Mouse (Mus musculus) midbrain, embryonic 11.5 days (tissue): ENCODE data around the gene Lztr1. TPM values are rescaled to one million over a fixed set of nuclear protein-coding genes. Genes with fewer than 3 reads are reported as not detected.
A peak's percentile ranks its signal among the peaks of the same experiment; 100 is the strongest.

Source experiments
- ATAC-seq: fragments of 200-750 bp; cut with Nextera tagmentation; 2 replicates; pipeline ENCODE4 v1.8.0; 2017; ENCODE audit warnings: moderate TSS enrichment, moderate library complexity; ENCODE audit not compliant: low FRiP score
- DNase-seq: peaks from one replicate; pipeline ENCODE4 v3.0.0; 2015; ENCODE audit warnings: low spot score; ENCODE audit errors: missing footprints
- H3K27ac ChIP-seq: fragments of 300-500 bp; sonication (generic); 2 replicates; pipeline ENCODE4 v1.5.1; 2014; ENCODE audit warnings: low read depth, low read length
- H3K27me3 ChIP-seq: fragments of 300-500 bp; sonication (generic); 2 replicates; pipeline ENCODE4 v1.6.1; 2014; ENCODE audit warnings: mild to moderate bottlenecking, low read length, moderate library complexity, mixed read lengths; ENCODE audit not compliant: control insufficient read depth, insufficient read depth
- H3K36me3 ChIP-seq: fragments of 300-500 bp; sonication (generic); 2 replicates; pipeline ENCODE4 v1.6.1; 2014; ENCODE audit warnings: mild to moderate bottlenecking, low read length, moderate library complexity, mixed read lengths; ENCODE audit not compliant: control insufficient read depth, insufficient read depth
- H3K4me1 ChIP-seq: fragments of 300-500 bp; sonication (generic); 2 replicates; pipeline ENCODE4 v1.6.1; 2014; ENCODE audit warnings: low read length; ENCODE audit not compliant: control insufficient read depth, insufficient read depth
- H3K4me2 ChIP-seq: fragments of 300-500 bp; sonication (generic); 2 replicates; pipeline ENCODE4 v1.6.1; 2014; ENCODE audit warnings: mild to moderate bottlenecking, moderate library complexity
- H3K4me3 ChIP-seq: fragments of 300-500 bp; sonication (generic); 2 replicates; pipeline ENCODE4 v1.5.1; 2014; ENCODE audit warnings: low read depth, low read length
- H3K9ac ChIP-seq: fragments of 300-500 bp; sonication (generic); 2 replicates; pipeline ENCODE4 v1.6.1; 2014; ENCODE audit warnings: low read length
- H3K9me3 ChIP-seq: fragments of 300-500 bp; sonication (generic); 2 replicates; pipeline ENCODE4 v1.6.1; 2016; ENCODE audit warnings: low read length; ENCODE audit not compliant: control insufficient read depth
- WGBS: fragments of 180-500 bp; shearing (Covaris S2); extraction: QIAGEN DNeasy Blood & Tissue Kit; methylation state at CpG from one replicate; pipeline ENCODE4 v1.1.7; 2014; 5-methylcytosine and 5-hydroxymethylcytosine counted together
- polyA plus RNA-seq: library from polyadenylated mRNA; unstranded; fragments of >200 nt; fragmentation: Nextera tagmentation; extraction: Ambion mirVana; gene quantifications from 2 replicates; pipeline ENCODE4 v1.2.1, GENCODE M21; 2014

The Lztr1 gene
- polyA plus RNA-seq, 1 experiment from 2014 or later: 70.5 TPM

DNA sequence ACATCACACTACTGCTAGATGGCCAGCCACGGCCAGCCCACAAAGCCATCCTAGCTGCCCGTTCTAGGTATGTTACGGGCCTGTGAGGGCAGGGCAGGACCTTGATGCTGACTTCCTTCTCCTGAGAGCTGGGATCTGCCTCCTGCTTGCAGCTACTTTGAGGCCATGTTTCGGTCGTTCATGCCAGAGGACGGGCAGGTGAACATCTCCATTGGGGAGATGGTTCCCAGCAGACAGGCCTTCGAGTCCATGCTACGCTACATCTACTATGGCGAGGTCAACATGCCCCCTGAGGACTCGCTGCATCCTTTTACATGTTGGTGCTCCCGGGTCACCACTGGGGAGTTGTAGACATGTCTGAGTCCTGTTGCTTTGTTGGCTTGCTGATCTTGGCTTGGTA lies 15.7 kb downstream of the Lztr1 start:
- Histone ChIP-seq H3K27me3 (no peaks in the 10 kb centered on the region), H3K27ac (no peak overlapping the region), H3K4me3 (no peak overlapping the region), H3K9ac (no peak overlapping the region), H3K36me3 (peaks cover 38% of the 10 kb centered on the region), H3K4me2 (no peak overlapping the region), H3K4me1 (no peaks in the 10 kb centered on the region), H3K9me3 (no peaks in the 10 kb centered on the region)
- 87% methylated on average over 11 of the region's 11 CpGs for WGBS
- no peak for ATAC-seq
- DNase-seq: no peak

DNA sequence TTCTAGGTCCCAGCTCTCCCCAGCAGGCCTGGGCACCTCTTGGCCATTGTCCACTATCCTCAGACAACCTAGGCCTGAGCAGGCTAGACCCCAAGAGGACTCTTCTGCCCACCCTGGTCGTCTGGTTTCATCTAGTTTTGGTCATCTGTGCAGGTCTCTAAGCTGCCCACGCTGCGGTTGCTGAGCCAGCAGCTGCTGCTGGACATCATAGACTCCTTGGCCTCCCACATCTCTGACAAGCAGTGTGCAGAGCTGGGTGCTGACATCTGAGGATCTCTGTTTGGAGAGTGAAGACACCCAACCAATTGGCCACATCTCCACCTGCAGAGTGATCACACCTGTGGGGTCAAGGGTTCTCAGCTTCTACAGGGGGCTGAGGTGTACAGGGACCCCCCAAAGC lies 17.0 kb downstream of the Lztr1 start:
- ATAC-seq (no peak), DNase-seq (no peak)
- Histone ChIP-seq H3K4me3 (no peak overlapping the region), H3K27me3 (no peaks in the 10 kb centered on the region), H3K36me3 (peaks cover 33% of the 10 kb centered on the region), H3K27ac (no peak overlapping the region), H3K9me3 (no peaks in the 10 kb centered on the region), H3K4me2 (no peak overlapping the region), H3K9ac (no peak overlapping the region), H3K4me1 (peaks cover 11% of the 10 kb centered on the region)
- WGBS: 89% methylated on average over 3 of the region's 3 CpGs

DNA sequence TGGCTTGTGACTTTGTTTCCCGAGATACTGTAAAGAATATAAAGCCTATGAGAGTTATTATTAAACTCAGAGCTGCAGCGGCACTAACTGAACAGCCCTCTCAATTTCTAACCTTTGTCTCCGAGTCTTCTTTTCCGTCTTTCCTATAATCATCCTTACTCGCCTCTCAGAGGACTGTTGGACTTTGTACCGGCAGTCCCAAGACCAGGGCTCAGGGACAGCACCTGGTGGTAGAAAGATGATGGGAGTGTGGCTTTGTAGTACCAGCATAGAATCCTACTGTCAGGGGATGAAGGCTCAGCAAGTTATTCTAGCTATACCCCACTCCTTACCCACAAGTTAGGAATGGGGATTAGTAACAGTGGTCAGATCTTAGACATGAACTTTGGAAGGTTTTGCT lies 17.7 kb downstream of the Lztr1 start:
- H3K36me3 ChIP-seq: peaks cover 33% of the 10 kb centered on the region
- WGBS: 90% methylated on average over 6 of the region's 6 CpGs
- no peak overlapping the region for H3K4me2 ChIP-seq
- no peak overlapping the region for H3K4me3 ChIP-seq
- H3K9ac ChIP-seq: no peak overlapping the region
- no peak for ATAC-seq
- DNase-seq: no peak
- H3K27me3 ChIP-seq: no peaks in the 10 kb centered on the region
- H3K9me3 ChIP-seq: no peaks in the 10 kb centered on the region
- no peak overlapping the region for H3K27ac ChIP-seq
- H3K4me1 ChIP-seq: peaks cover 11% of the 10 kb centered on the region

DNA sequence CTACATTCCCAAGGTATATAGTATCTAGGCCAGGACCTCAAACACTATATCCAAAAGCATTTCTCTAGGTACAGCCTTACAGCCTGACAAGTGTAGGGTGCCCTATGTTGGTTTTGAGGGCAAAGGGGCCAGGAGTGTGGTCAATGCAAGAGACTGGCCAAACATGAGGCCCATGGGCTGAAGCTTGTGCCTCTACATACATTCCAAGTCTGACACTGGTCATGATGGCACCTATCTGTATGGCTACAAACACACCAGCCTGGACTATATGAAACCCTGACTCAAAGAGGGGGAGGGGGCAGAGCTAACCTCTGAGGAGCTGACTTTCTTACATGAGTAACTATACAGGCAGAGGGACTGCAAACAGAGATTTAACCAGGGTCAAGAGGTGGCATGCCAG lies 19.1 kb downstream of the Lztr1 start:
- H3K36me3 ChIP-seq: peaks cover 30% of the 10 kb centered on the region
- ATAC-seq: no peak
- H3K4me2 ChIP-seq: no peak overlapping the region
- peaks cover 18% of the 10 kb centered on the region for H3K4me1 ChIP-seq
- H3K27ac ChIP-seq: no peak overlapping the region
- no peak overlapping the region for H3K4me3 ChIP-seq
- H3K27me3 ChIP-seq: no peaks in the 10 kb centered on the region
- H3K9me3 ChIP-seq: no peaks in the 10 kb centered on the region
- no peak for DNase-seq
- H3K9ac ChIP-seq: no peak overlapping the region

DNA sequence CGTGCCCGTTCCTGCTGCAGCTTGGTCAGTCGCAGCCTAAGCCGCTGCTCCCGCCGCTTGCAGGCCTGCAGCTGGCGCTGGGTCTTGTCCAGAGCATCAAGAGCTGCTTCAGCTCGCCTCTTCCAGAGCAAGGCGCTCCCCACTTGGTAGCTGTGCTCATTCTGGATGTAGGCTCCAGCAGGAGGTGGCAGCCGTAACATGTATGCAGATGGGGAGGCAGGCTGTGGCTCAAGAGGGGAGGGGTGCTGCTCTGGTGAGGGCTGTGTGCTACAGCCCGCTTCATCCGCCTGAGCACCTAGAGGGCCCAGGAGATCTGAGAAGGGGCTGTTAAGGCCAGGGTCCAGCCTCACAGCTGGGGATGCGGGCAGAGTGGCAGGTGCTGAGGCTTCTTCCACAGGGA lies 19.8 kb downstream of the Lztr1 start:
- DNase-seq (no peak), ATAC-seq (no peak)
- peaks cover 18% of the 10 kb centered on the region for H3K4me1 ChIP-seq
- H3K36me3 ChIP-seq: peaks cover 28% of the 10 kb centered on the region
- no peaks in the 10 kb centered on the region for H3K27me3 ChIP-seq
- no peak overlapping the region for H3K4me2 ChIP-seq
- H3K27ac ChIP-seq: no peak overlapping the region
- H3K4me3 ChIP-seq: no peak overlapping the region
- no peak overlapping the region for H3K9ac ChIP-seq
- no peaks in the 10 kb centered on the region for H3K9me3 ChIP-seq
- WGBS: 89% methylated on average over 13 of the region's 13 CpGs

DNA sequence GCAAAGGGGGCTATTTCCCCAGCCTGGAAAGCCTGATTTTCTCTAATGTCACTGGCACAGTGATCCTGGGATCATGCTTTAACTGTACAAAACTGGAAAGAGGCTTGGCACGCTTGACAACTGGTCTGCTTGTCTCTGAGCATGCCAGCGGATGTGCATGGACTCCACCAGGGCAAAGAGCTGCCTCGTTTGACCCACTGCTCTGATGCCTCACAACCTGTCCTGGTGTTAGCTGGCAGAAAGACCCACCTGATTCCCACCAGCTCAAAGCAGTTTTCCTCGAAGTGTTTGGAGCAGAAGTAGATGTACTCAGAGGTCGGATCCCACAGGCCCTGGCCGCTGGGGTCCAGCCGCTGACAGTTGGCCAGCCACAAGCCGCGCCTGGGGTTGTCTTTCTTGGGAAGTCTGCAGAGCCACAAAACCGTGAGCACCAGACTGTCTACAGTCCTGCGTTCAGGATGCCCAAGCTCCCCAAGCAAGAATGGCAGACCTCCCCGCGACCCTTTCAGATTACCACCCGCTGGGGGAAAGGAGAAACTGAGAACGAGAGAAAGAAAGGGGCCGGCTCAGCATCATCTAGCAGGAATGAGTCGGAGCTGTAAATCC lies 21.6 kb downstream of the Lztr1 start:
- ATAC-seq: peak; percentile 20; the same call in 1 of the 2 replicates

DNA sequence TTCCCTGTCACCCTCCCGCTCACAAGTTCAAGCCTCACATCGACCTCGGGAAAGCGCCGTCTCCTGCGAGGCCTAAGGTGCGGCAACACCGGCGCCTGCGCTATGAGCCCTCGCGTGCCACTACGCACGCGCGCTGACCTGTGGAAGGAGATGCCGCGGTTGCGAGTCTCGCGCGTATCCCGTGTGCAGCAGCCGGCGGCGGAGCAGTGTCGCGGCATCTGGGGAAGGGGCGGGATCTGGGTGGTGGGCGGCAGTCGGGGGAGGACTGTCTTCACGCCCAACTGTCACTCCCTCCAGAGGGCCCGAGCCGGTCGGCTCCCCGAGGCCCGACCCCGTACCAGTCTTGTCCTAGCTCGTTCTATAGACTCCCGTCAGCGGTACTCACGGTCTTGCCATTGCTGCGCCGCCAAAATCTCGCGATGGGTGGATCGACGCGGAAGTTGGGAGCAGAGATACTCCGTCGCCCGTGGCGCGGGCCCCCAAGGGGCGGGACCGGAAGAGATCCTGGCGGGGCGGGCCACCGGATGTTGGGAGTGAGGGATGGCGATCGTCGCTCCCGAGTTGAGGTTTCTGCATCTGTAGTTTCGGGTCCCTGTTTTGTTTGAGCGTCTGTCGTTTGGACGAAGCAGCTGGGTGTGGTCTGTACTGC lies 22.3 kb downstream of the Lztr1 start, which contains the start of gene Thap7:
Gene Thap7, minus strand, starts transcription at position 497 of the 649 bp plus-strand sequence.
- under 1% methylated on average over 67 of the region's 67 CpGs for WGBS

More for the DNA sequence above, 21.6 kb downstream of the Lztr1 start:
- Histone ChIP-seq H3K9me3 (no peaks in the 10 kb centered on the region), H3K27ac (peak overlapping the region; percentile 90), H3K9ac (peak overlapping the region; percentile 88), H3K4me3 (peak overlapping the region; percentile 58), H3K4me2 (peak overlapping the region; percentile 93), H3K36me3 (peaks cover 18% of the 10 kb centered on the region), H3K4me1 (peaks cover 18% of the 10 kb centered on the region), H3K27me3 (no peaks in the 10 kb centered on the region)
- DNase-seq: no peak
- WGBS: 21% methylated on average over 17 of the region's 17 CpGs

DNA sequence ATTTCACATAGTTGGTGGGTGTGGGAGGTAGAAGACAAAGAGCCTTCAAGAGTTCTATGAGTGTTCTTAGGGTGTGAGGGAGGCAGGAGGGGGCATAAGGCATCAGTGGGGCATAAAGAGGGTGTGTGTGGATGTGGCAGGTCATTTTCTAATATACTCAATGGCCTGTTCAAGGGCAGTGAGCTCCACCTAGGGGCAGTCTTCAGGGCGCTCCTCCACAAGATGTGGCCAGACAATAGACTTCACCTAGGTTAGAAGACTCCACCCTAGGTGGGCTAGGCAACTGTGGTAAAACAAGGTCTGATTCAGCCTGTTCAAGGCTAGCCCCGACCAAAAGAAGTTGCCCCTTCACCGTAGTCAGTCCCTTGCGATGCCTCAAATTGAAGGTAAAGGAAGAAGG lies 23.8 kb downstream of the Lztr1 start:
- Histone ChIP-seq H3K9ac (no peak overlapping the region), H3K36me3 (peaks cover 10% of the 10 kb centered on the region), H3K27me3 (no peaks in the 10 kb centered on the region), H3K4me3 (no peak overlapping the region), H3K27ac (no peak overlapping the region), H3K9me3 (no peaks in the 10 kb centered on the region), H3K4me2 (no peak overlapping the region), H3K4me1 (peaks cover 18% of the 10 kb centered on the region)
- WGBS: 65% methylated on average over 4 of the region's 4 CpGs
- ATAC-seq: no peak
- DNase-seq: peak; percentile 73

More for the DNA sequence above, 22.3 kb downstream of the Lztr1 start, which contains the start of gene Thap7:
- Histone ChIP-seq H3K36me3 (peaks cover 12% of the 10 kb centered on the region), H3K27me3 (no peaks in the 10 kb centered on the region), H3K4me3 (peak within 1 kb of the TSS; percentile 58), H3K27ac (peak within 1 kb of the TSS; percentile 90), H3K9me3 (no peaks in the 10 kb centered on the region), H3K9ac (peak within 1 kb of the TSS; percentile 88), H3K4me2 (peak within 1 kb of the TSS; percentile 93), H3K4me1 (peaks cover 18% of the 10 kb centered on the region)
- DNase-seq (peak; percentile 100), ATAC-seq (peak; percentile 96)

DNA sequence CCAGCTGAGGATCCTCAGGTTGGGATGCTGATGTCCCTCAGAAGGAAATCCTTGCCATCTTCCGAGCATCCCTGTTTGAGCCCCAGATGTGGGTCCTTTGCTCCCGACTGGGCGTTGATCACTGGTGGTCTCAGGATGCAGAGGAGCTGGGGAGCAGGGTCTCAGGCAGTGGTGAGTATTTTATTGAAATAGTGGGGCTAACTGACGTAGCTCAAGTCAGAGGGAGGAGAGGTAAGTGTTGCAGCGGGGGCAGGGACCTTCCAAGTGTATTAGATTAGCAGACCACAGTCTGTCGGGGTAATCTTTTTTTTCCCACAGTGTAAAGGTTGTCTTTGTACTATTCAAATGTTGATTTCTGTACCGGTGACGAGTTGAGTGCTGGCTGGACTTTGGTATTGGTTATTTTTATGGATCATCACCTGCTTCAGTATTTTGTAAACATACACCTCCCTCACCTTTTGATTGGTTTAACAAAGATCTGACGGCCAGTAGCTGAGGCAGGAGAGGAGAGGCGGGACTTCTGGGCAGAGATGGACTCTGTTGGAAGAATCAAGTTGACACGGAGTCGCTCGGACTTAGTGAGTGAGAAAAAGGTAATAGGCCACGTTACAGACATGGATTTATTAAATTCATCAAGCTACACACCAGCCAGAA lies 24.3 kb downstream of the Lztr1 start:
- H3K9ac ChIP-seq: no peak overlapping the region
- ATAC-seq (no peak), DNase-seq (peak; percentile 61)
- H3K4me3 ChIP-seq: no peak overlapping the region
- peaks cover 7% of the 10 kb centered on the region for H3K36me3 ChIP-seq
- no peak overlapping the region for H3K4me2 ChIP-seq
- H3K4me1 ChIP-seq: peaks cover 18% of the 10 kb centered on the region
- 68% methylated on average over 14 of the region's 14 CpGs for WGBS
- H3K27me3 ChIP-seq: no peaks in the 10 kb centered on the region
- H3K27ac ChIP-seq: no peak overlapping the region
- no peaks in the 10 kb centered on the region for H3K9me3 ChIP-seq
